In genomic region chr13:119837719-119838337, GRCm38 (mm10) we compare ENCODE assay signal across 10 mouse cellular contexts. TPM values are rescaled to one million over a fixed set of nuclear protein-coding genes. Genes with fewer than 3 reads are reported as not detected.
A peak's percentile ranks its signal among the peaks of the same experiment; 100 is the strongest.
DNase-seq lines count a peak whose midpoint lies in the region; ATAC-seq and TF ChIP-seq lines count a peak whose summit lies in the region.
"Not testable (repeated sequence)": the region's sequence is repeated elsewhere in the genome, so short reads cannot be mapped to it uniquely, and the experiment has no call there.
"Had no signal": no experiment of that assay in that cellular context is flagged by ENCODE, and none has a peak within 500 bp of the region (broad histone marks: within the 10 kb centered on the region; RNA-seq: fewer than 3 reads in every experiment).

No protein-coding gene starts in this region.

- TF ChIP-seq CTCF in forebrain, postnatal 0 days (IDR thresholded peaks at IDR 0.05; ENCODE audit: low read depth) = peak; percentile 42
- peak; percentile 66 for TF ChIP-seq CTCF in layer of hippocampus, adult 2 months (conservative IDR thresholded peaks at IDR 0.05)
- not testable (repeated sequence) for TF ChIP-seq CTCF in lung, adult 2 months (IDR thresholded peaks at IDR 0.05; ENCODE audit: insufficient read depth, low read length)

- DNase-seq in ZHBTc4 (ENCODE audit: low read depth, low spot score) = peak; percentile 67
- DNase-seq in cerebellum, adult 9-10 months = peak; percentile 71
- peak; percentile 64 for DNase-seq in forebrain, postnatal 0 days
- peak; percentile 6 to 46 for DNase-seq in layer of hippocampus, adult 2 months (ENCODE audit: low spot score in 2 of 2)
- peak; percentile 10 for DNase-seq in lung, adult 2 months
- peak; percentile 2 to 26 for DNase-seq in natural killer cell, adult 2 months (ENCODE audit: low spot score in 2 of 2)
- DNase-seq in testis, postnatal 14 days (ENCODE audit: low spot score) = peak; percentile 11

- H3K4me3 ChIP-seq in forebrain, postnatal 0 days (ENCODE audit: low read depth, low read length); layer of hippocampus, adult 2 months; lung, adult 2 months (replicated peaks; ENCODE audit: extremely low read depth, low read depth, low read length): not testable (repeated sequence)
- H3K4me3 ChIP-seq in hindbrain, embryonic 15.5 days = 0 out of 2 replicates have a peak overlapping the region, but pooled peaks have one; percentile 11

- not testable (repeated sequence) for TF ChIP-seq POLR2A in lung, adult 2 months (IDR thresholded peaks at IDR 0.05; ENCODE audit: borderline replicate concordance, extremely low read depth, low read depth, low read length)

- not testable (repeated sequence) for H3K36me3 ChIP-seq in forebrain, postnatal 0 days (ENCODE audit: insufficient read depth); hindbrain, embryonic 15.5 days

- H3K9me3 ChIP-seq in forebrain, postnatal 0 days (ENCODE audit: low read length); hindbrain, embryonic 15.5 days: not testable (repeated sequence)

- H3K9ac ChIP-seq in forebrain, postnatal 0 days; hindbrain, embryonic 15.5 days: not testable (repeated sequence)

- H3K27me3 ChIP-seq in forebrain, postnatal 0 days (ENCODE audit: insufficient read depth, low read length); hindbrain, embryonic 15.5 days: not testable (repeated sequence)

- H3K4me2 ChIP-seq in forebrain, postnatal 0 days (ENCODE audit: low read depth) = peak overlapping the region; percentile 21; the same call in 1 of the 2 replicates
- H3K4me2 ChIP-seq in hindbrain, embryonic 15.5 days = peak overlapping the region; percentile 40

- peak; percentile 64 for ATAC-seq in forebrain, postnatal 0 days
- ATAC-seq in hindbrain, embryonic 15.5 days (ENCODE audit: low FRiP score, low read depth) = peak; percentile 39; the same call in 1 of the 2 replicates

- WGBS in forebrain, postnatal 0 days = 10% methylated on average over 14 of the region's 23 CpGs
- WGBS in hindbrain, embryonic 15.5 days = 3% methylated on average over 14 of the region's 23 CpGs
- 10% methylated on average over 14 of the region's 23 CpGs for WGBS in lung, adult 2 months

- H3K27ac ChIP-seq in forebrain, postnatal 0 days (ENCODE audit: low read depth, low read length); hindbrain, embryonic 15.5 days (replicated peaks); layer of hippocampus, adult 2 months: not testable (repeated sequence)

- not testable (repeated sequence) for H3K4me1 ChIP-seq in forebrain, postnatal 0 days (ENCODE audit: insufficient read depth); hindbrain, embryonic 15.5 days (replicated peaks); lung, adult 2 months (ENCODE audit: control insufficient read depth, insufficient read depth, low read length)

RNA-seq across cellular contexts. Expression of gene D13Ertd608e, which starts 2.0 kb away (rescaled TPM):
- total RNA-seq in forebrain, postnatal 0 days (2014; rRNA removed) = not detected in 2 replicates
- polyA plus RNA-seq in forebrain, postnatal 0 days (2015; fragmentation: Nextera tagmentation; extraction: Ambion mirVana) = not detected in 2 replicates
- polyA plus RNA-seq in hindbrain, embryonic 15.5 days (2015; fragmentation: Nextera tagmentation; extraction: Ambion mirVana) = not detected in 2 replicates
- total RNA-seq in layer of hippocampus, adult 2 months (2021) = not detected
- polyA plus RNA-seq in lung, adult 2 months (2012; rRNA removed) = 0.34 TPM in 1 of 2 replicates, not detected in the other
- total RNA-seq: heart, postnatal 25 days had no signal
- polyA plus RNA-seq: forebrain, embryonic 16.5 days had no signal

RNA-seq across cellular contexts. Expression of gene AF067063, which starts 7.8 kb away (rescaled TPM):
- not detected in 2 replicates for total RNA-seq in forebrain, postnatal 0 days (2014; rRNA removed)
- not detected in 2 replicates for polyA plus RNA-seq in forebrain, postnatal 0 days (2015; fragmentation: Nextera tagmentation; extraction: Ambion mirVana)
- polyA plus RNA-seq in hindbrain, embryonic 15.5 days (2015; fragmentation: Nextera tagmentation; extraction: Ambion mirVana) = not detected in 2 replicates
- not detected for total RNA-seq in layer of hippocampus, adult 2 months (2021)
- polyA plus RNA-seq in lung, adult 2 months (2012; rRNA removed) = not detected in 2 replicates
- total RNA-seq: heart, postnatal 25 days had no signal
- polyA plus RNA-seq: forebrain, embryonic 16.5 days had no signal

RNA-seq across cellular contexts. Expression of gene Zfp131, which starts 47.1 kb away (rescaled TPM):
- total RNA-seq in forebrain, postnatal 0 days (2014; rRNA removed) = 46.6 and 56.7 TPM in 2 replicates
- 23.1 and 27.7 TPM in 2 replicates for polyA plus RNA-seq in forebrain, postnatal 0 days (2015; fragmentation: Nextera tagmentation; extraction: Ambion mirVana)
- 32.2 and 33.0 TPM in 2 replicates for polyA plus RNA-seq in hindbrain, embryonic 15.5 days (2015; fragmentation: Nextera tagmentation; extraction: Ambion mirVana)
- total RNA-seq in layer of hippocampus, adult 2 months (2021) = 10 to 100 TPM; 40.4 to 43.2 TPM
- polyA plus RNA-seq in lung, adult 2 months (2012; rRNA removed) = 6.5 and 11.2 TPM in 2 replicates

RNA-seq across cellular contexts. Expression of gene Tcstv1, which starts 56.8 kb away (rescaled TPM):
- total RNA-seq in forebrain, postnatal 0 days (2014; rRNA removed) = not detected in 2 replicates
- not detected in 2 replicates for polyA plus RNA-seq in forebrain, postnatal 0 days (2015; fragmentation: Nextera tagmentation; extraction: Ambion mirVana)
- polyA plus RNA-seq in hindbrain, embryonic 15.5 days (2015; fragmentation: Nextera tagmentation; extraction: Ambion mirVana) = not detected in 2 replicates
- not detected for total RNA-seq in layer of hippocampus, adult 2 months (2021)
- polyA plus RNA-seq in lung, adult 2 months (2012; rRNA removed) = not detected in 2 replicates
- total RNA-seq: heart, postnatal 25 days had no signal
- polyA plus RNA-seq: forebrain, embryonic 16.5 days had no signal

Comparison
In these comparisons a context has a peak if more than half of its experiments do, and no peak if none do; other contexts are left out.
1. DNase-seq: peak in every context shown above with its lines; median percentile 71 in cerebellum, adult 9-10 months; 67 in ZHBTc4; 64 in forebrain, postnatal 0 days; 26 in layer of hippocampus, adult 2 months; 14 in natural killer cell, adult 2 months; 11 in testis, postnatal 14 days; 10 in lung, adult 2 months.